8 mouse cellular contexts compared by ENCODE assay signal in the genomic region with DNA sequence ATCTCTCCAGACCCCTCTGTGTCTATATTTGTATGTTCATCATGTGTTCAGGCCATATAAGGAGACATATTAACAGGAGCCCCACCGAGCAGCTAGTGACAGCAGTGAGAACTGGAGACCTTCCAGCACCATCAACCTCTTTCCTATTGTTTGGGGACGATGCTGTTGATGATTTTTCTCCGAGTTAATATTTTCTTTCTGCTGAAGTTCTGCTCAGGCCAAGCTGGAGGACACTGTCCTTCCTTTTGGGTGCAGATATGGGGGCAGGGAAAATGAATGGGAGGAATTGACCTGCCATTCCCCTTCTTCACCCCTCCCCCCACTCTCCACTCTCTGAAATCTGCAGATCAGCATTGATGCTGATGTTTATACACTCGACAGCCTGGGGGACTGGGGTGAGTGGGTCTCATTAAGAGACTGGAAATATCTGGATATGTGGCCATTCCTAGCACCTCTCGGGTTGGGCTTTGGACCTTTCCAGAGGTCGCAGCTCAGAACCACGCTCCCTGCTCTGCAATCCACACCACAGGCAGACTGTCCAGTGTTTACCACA.
DNase-seq lines count a peak whose midpoint lies in the region; ATAC-seq and TF ChIP-seq lines count a peak whose summit lies in the region.

No protein-coding gene starts in this region.

- no peak overlapping the region for H3K4me2 ChIP-seq in lung, embryonic 16.5 days (ENCODE audit: low read depth, low read length)
- 0 out of 2 replicates have a peak overlapping the region, but pooled peaks have one; percentile 11 for H3K4me2 ChIP-seq in hindbrain, embryonic 13.5 days
- H3K4me2 ChIP-seq in limb, embryonic 12.5 days = no peak overlapping the region

- H3K36me3 ChIP-seq in lung, embryonic 16.5 days (ENCODE audit: control insufficient read depth, insufficient read depth, low read length) = no peaks in the 10 kb centered on the region
- H3K36me3 ChIP-seq in hindbrain, embryonic 13.5 days = peaks cover 5% of the 10 kb centered on the region; the same call in 1 of the 2 replicates
- H3K36me3 ChIP-seq in limb, embryonic 12.5 days = peaks cover 17% of the 10 kb centered on the region

- no peaks in the 10 kb centered on the region for H3K27me3 ChIP-seq in lung, embryonic 16.5 days (ENCODE audit: control insufficient read depth, insufficient read depth, low read depth, low read length)
- H3K27me3 ChIP-seq in hindbrain, embryonic 13.5 days = no peaks in the 10 kb centered on the region
- no peaks in the 10 kb centered on the region for H3K27me3 ChIP-seq in limb, embryonic 12.5 days
- H3K27me3 ChIP-seq in cerebellum, adult 2 months (ENCODE audit: control insufficient read depth, insufficient read depth, low read length) = no peaks in the 10 kb centered on the region

- no peak overlapping the region for H3K4me3 ChIP-seq in lung, embryonic 16.5 days (ENCODE audit: low read length)
- no peak overlapping the region for H3K4me3 ChIP-seq in hindbrain, embryonic 13.5 days
- no peak overlapping the region for H3K4me3 ChIP-seq in limb, embryonic 12.5 days (replicated peaks)
- H3K4me3 ChIP-seq in cerebellum, adult 2 months (replicated peaks; ENCODE audit: insufficient read depth, low read depth, low read length) = no peak overlapping the region

- H3K9me3 ChIP-seq in lung, embryonic 16.5 days (ENCODE audit: control insufficient read depth, low read length) = no peaks in the 10 kb centered on the region
- peaks cover under 1% of the 10 kb centered on the region; the same call in 1 of the 2 replicates for H3K9me3 ChIP-seq in hindbrain, embryonic 13.5 days
- no peaks in the 10 kb centered on the region for H3K9me3 ChIP-seq in limb, embryonic 12.5 days

- DNase-seq in lung, postnatal 4 days = no peak
- peak; percentile 46 for DNase-seq in testis, postnatal 10 days (ENCODE audit: low spot score)
- DNase-seq in left cerebral cortex, adult 9 months (ENCODE audit: low spot score in 2 of 2) = no peak
- no peak for DNase-seq in cerebellum, adult 2 months
- DNase-seq in urinary bladder, adult 18-20 months (ENCODE audit: low spot score in 2 of 2) = no peak

- no peak for TF ChIP-seq POLR2A in cerebellum, adult 2 months (IDR thresholded peaks at IDR 0.05; ENCODE audit: borderline replicate concordance, insufficient read depth, low read length)

- H3K9ac ChIP-seq in lung, embryonic 16.5 days (ENCODE audit: low read length) = no peak overlapping the region
- peak overlapping the region; percentile 26; the same call in 1 of the 2 replicates for H3K9ac ChIP-seq in hindbrain, embryonic 13.5 days
- H3K9ac ChIP-seq in limb, embryonic 12.5 days (replicated peaks) = no peak overlapping the region; the same call in 1 of the 2 replicates

- peaks cover 37% of the 10 kb centered on the region for H3K4me1 ChIP-seq in lung, embryonic 16.5 days (replicated peaks; ENCODE audit: control insufficient read depth, insufficient read depth, low read length)
- H3K4me1 ChIP-seq in hindbrain, embryonic 13.5 days (replicated peaks) = peaks cover 50% of the 10 kb centered on the region
- peaks cover 30% of the 10 kb centered on the region for H3K4me1 ChIP-seq in limb, embryonic 12.5 days (replicated peaks)
- peaks cover 12% of the 10 kb centered on the region; the same call in 1 of the 2 replicates for H3K4me1 ChIP-seq in cerebellum, adult 2 months (ENCODE audit: control insufficient read depth, insufficient read depth, low read length)

- peak; percentile 53 for ATAC-seq in lung, embryonic 16.5 days (ENCODE audit: low read depth)
- ATAC-seq in hindbrain, embryonic 13.5 days (ENCODE audit: low FRiP score) = peak; percentile 50
- ATAC-seq in limb, embryonic 12.5 days (ENCODE audit: insufficient number of reproducible peaks, insufficient read depth, low FRiP score, low TSS enrichment, low read depth) = no peak

- 29% methylated on average over 7 of the region's 7 CpGs for WGBS in lung, embryonic 16.5 days
- 47% methylated on average over 7 of the region's 7 CpGs for WGBS in hindbrain, embryonic 13.5 days
- WGBS in limb, embryonic 12.5 days = 55% methylated on average over 7 of the region's 7 CpGs
- WGBS in cerebellum, adult 2 months = 50% methylated on average over 7 of the region's 7 CpGs

- no peak for TF ChIP-seq CTCF in cerebellum, adult 2 months (IDR thresholded peaks at IDR 0.05; ENCODE audit: borderline replicate concordance, insufficient read depth, low read depth, low read length)

- peak overlapping the region; percentile 75 for H3K27ac ChIP-seq in lung, embryonic 16.5 days (ENCODE audit: low read length)
- H3K27ac ChIP-seq in hindbrain, embryonic 13.5 days = peak overlapping the region; percentile 86
- peak overlapping the region; percentile 80 for H3K27ac ChIP-seq in limb, embryonic 12.5 days
- H3K27ac ChIP-seq in cerebellum, adult 2 months (ENCODE audit: insufficient read depth, low read length) = no peak overlapping the region
